Mouse (Mus musculus): ENCODE measurements around the gene Gm20422. TPM values are rescaled to one million over a fixed set of nuclear protein-coding genes. Genes with fewer than 3 reads are reported as not detected.

The Gm20422 gene
- polyA plus RNA-seq, 1 experiment from 2014 or later, result 0.19 TPM

DNA sequence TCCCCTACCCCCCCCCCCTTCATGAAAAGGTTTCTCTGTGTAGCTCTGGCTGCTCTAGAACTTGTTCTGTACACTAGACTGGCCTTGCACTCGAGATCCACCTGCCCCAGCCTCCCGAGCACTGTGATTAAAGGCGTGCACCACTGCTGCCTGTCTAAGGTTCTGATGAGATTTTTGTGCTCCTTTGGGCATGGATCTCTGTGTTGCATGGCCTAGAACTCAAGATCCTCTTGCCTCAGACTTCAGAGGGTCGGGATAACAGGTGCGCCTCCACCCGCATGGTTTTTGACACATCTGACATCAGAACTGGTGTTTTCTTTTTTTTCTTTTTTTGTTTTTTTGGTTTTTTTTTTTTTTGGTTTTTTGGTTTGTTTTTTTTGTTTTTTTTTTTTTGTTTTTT, 29.9 kb upstream of the Gm20422 start:
- Histone ChIP-seq H3K27ac (no peak overlapping the region), H3K36me3 (peaks cover 91% of the 10 kb centered on the region), H3K4me3 (no peak overlapping the region), H3K4me1 (peaks cover 14% of the 10 kb centered on the region), H3K9me3 (replicated peaks) (no peaks in the 10 kb centered on the region), H3K27me3 (ENCODE audit: low read depth, poor library complexity, severe bottlenecking) (no peaks in the 10 kb centered on the region)
- DNase-seq (ENCODE audit: low spot score), result no peak
- WGBS, result 93% methylated on average over 6 of the region's 6 CpGs

GRCm38 (mm10) chr8:69803366-69803765, 28.7 kb upstream of the Gm20422 start:
- peaks cover 99% of the 10 kb centered on the region for H3K36me3 ChIP-seq
- H3K4me1 ChIP-seq, result peaks cover 2% of the 10 kb centered on the region
- no peaks in the 10 kb centered on the region for H3K27me3 ChIP-seq (ENCODE audit: low read depth, poor library complexity, severe bottlenecking)
- H3K27ac ChIP-seq, result no peak overlapping the region
- over 99% methylated on average over 7 of the region's 7 CpGs for WGBS
- DNase-seq (ENCODE audit: low spot score), result no peak
- H3K4me3 ChIP-seq, result no peak overlapping the region
- H3K9me3 ChIP-seq (replicated peaks), result no peaks in the 10 kb centered on the region

DNA sequence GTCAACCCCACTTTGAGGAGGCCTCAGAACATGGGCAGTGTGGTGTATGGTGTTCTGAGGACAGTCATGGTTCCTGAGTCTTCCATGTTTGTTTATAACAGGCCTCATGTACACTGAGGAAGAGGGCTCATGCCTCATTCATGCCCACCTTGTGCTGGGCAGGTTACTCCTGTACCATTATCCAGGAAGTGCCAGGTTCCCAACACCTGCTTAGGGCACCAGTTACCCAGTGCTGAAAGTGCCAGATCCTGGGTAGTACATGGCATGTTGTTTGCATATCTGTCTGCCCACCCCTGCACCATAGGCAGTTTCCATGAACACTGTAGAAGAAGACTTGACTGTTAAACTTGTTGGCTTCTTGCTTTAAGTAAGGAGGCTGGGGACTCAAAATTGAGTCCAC, 27.5 kb upstream of the Gm20422 start:
- no peak overlapping the region for H3K4me3 ChIP-seq
- H3K4me1 ChIP-seq, result no peaks in the 10 kb centered on the region
- H3K27me3 ChIP-seq (ENCODE audit: low read depth, poor library complexity, severe bottlenecking), result no peaks in the 10 kb centered on the region
- no peak for DNase-seq (ENCODE audit: low spot score)
- no peak overlapping the region for H3K27ac ChIP-seq
- H3K36me3 ChIP-seq, result peaks cover 99% of the 10 kb centered on the region
- no peaks in the 10 kb centered on the region for H3K9me3 ChIP-seq (replicated peaks)

GRCm38 (mm10) chr8:69801796-69802195, 27.1 kb upstream of the Gm20422 start:
- no peaks in the 10 kb centered on the region for H3K27me3 ChIP-seq (ENCODE audit: low read depth, poor library complexity, severe bottlenecking)
- H3K4me3 ChIP-seq, result no peak overlapping the region
- peaks cover 99% of the 10 kb centered on the region for H3K36me3 ChIP-seq
- no peaks in the 10 kb centered on the region for H3K9me3 ChIP-seq (replicated peaks)
- H3K27ac ChIP-seq, result no peak overlapping the region
- DNase-seq (ENCODE audit: low spot score), result no peak
- 95% methylated on average over 4 of the region's 4 CpGs for WGBS
- no peaks in the 10 kb centered on the region for H3K4me1 ChIP-seq

DNA sequence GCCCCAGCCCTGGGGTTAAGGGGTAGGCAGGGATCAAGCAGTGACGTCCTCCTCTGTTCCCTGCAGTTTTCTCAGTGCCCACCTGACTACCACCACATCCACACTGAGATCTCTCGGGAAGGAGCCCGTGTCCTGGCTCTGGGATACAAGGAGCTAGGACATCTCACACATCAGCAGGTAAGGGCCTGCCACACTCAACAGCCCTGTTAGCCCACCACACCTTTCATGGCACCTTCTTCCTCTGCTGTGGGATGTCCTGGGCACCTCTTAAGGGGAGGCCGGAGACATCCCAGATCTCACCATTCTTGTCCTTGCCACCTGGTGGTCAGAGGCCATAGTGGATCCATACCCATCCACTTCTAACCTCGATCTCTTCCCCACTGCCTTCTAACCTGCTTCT, 25.3 kb upstream of the Gm20422 start:
- Histone ChIP-seq H3K36me3 (peaks cover 99% of the 10 kb centered on the region), H3K4me3 (no peak overlapping the region), H3K27ac (no peak overlapping the region), H3K9me3 (replicated peaks) (no peaks in the 10 kb centered on the region), H3K27me3 (ENCODE audit: low read depth, poor library complexity, severe bottlenecking) (no peaks in the 10 kb centered on the region), H3K4me1 (no peaks in the 10 kb centered on the region)
- 94% methylated on average over 5 of the region's 5 CpGs for WGBS
- DNase-seq (ENCODE audit: low spot score), result no peak

- Histone ChIP-seq H3K4me3 (no peak overlapping the region), H3K36me3 (peaks cover 100% of the 10 kb centered on the region), H3K9me3 (replicated peaks) (no peaks in the 10 kb centered on the region), H3K27ac (no peak overlapping the region), H3K27me3 (ENCODE audit: low read depth, poor library complexity, severe bottlenecking) (no peaks in the 10 kb centered on the region), H3K4me1 (no peaks in the 10 kb centered on the region)
- DNase-seq (ENCODE audit: low spot score), result no peak
- WGBS, result 95% methylated on average over 8 of the region's 8 CpGs
Measured at GRCm38 (mm10) chr8:69799261-69799660, 24.6 kb upstream of the Gm20422 start.

- Histone ChIP-seq H3K4me3 (no peak overlapping the region), H3K36me3 (peaks cover 100% of the 10 kb centered on the region), H3K9me3 (replicated peaks) (no peaks in the 10 kb centered on the region), H3K27me3 (ENCODE audit: low read depth, poor library complexity, severe bottlenecking) (no peaks in the 10 kb centered on the region), H3K4me1 (peaks cover 6% of the 10 kb centered on the region), H3K27ac (no peak overlapping the region)
- no peak for DNase-seq (ENCODE audit: low spot score)
- 91% methylated on average over 10 of the region's 10 CpGs for WGBS
Measured at GRCm38 (mm10) chr8:69797661-69798060, 23.0 kb upstream of the Gm20422 start.

DNA sequence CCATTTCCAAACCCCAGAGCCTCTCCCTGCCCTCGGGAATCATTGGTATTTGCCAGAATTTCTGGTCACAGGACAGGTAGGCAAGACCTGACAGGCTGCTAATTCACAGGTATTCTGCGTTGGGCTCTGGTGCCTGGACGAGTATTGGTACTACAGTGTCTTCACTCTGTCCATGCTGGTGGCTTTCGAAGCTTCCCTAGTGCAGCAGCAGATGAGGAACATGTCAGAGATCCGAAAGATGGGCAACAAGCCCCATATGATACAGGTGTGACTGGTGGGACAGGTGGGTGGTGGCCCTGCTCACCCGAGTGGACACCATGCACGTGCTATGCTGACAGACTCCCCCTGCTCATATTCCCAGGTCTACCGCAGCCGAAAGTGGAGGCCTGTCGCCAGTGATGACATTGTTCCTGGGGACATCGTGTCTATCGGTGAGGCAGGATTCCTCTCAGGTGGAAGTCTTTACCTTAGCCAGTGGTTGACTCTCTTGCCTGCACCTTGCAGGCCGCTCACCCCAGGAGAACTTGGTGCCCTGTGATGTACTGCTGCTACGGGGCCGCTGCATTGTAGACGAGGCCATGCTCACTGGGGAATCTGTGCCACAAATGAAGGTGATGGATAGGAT, 22.1 kb upstream of the Gm20422 start:
- Histone ChIP-seq H3K9me3 (replicated peaks) (no peaks in the 10 kb centered on the region), H3K27ac (no peak overlapping the region), H3K36me3 (peaks cover 93% of the 10 kb centered on the region), H3K27me3 (ENCODE audit: low read depth, poor library complexity, severe bottlenecking) (no peaks in the 10 kb centered on the region), H3K4me3 (no peak overlapping the region), H3K4me1 (peaks cover 14% of the 10 kb centered on the region)
- 95% methylated on average over 16 of the region's 16 CpGs for WGBS
- no peak for DNase-seq (ENCODE audit: low spot score)

GRCm38 (mm10) chr8:69794901-69795300, 20.2 kb upstream of the Gm20422 start:
- no peaks in the 10 kb centered on the region for H3K9me3 ChIP-seq (replicated peaks)
- no peak for DNase-seq (ENCODE audit: low spot score)
- H3K27ac ChIP-seq, result no peak overlapping the region
- peaks cover 74% of the 10 kb centered on the region for H3K36me3 ChIP-seq
- H3K27me3 ChIP-seq (ENCODE audit: low read depth, poor library complexity, severe bottlenecking), result no peaks in the 10 kb centered on the region
- 98% methylated on average over 6 of the region's 6 CpGs for WGBS
- peaks cover 19% of the 10 kb centered on the region for H3K4me1 ChIP-seq
- H3K4me3 ChIP-seq, result no peak overlapping the region

DNA sequence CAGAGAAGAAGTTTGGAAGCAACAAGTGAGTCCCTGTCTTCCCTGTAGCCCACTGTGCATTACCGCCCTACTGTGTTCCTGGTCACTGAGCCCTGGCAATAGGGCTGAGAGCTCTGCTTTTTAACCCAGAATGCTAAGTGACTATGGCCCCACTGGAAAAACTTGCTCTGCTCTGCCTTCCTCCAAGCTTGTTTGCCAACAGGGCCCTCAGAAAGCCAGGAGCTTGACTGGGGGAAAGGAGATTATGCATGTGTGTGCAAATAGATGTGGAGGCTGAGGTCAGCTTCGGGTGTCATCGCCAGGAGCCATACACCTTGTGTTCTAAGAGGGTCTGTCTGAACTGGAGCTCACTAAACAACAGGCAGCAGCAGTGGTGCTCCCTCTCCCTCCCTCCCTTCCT, 19.4 kb upstream of the Gm20422 start:
- 94% methylated on average over 3 of the region's 3 CpGs for whole genome bisulfite sequencing
- Histone ChIP-seq H3K4me3 (no peak overlapping the region), H3K27ac (no peak overlapping the region), H3K9me3 (replicated peaks) (no peaks in the 10 kb centered on the region), H3K36me3 (peaks cover 66% of the 10 kb centered on the region), H3K27me3 (ENCODE audit: low read depth, poor library complexity, severe bottlenecking) (no peaks in the 10 kb centered on the region), H3K4me1 (peaks cover 23% of the 10 kb centered on the region)
- DNase-seq (ENCODE audit: low spot score), result no peak

DNA sequence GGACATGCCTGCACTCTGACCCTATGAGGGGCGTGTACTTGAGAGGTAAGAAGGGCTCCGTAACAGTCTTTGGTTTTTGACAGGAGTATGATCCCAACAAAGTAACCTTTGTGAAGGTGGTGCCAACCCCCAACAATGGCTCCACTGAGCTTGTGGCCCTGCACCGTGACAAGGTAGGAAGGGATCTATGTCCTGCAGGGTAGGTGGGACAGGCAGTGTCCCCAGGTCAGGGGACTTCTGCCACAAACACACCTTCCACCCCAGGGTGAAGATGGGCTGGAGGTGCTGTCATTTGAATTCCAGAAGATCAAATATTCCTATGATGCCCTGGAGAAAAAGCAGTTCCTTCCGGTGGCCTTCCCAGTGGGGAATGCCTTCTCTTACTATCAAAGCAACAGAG, 19.0 kb upstream of the Gm20422 start:
- H3K9me3 ChIP-seq (replicated peaks), result no peaks in the 10 kb centered on the region
- H3K27me3 ChIP-seq (ENCODE audit: low read depth, poor library complexity, severe bottlenecking), result no peaks in the 10 kb centered on the region
- no peak for DNase-seq (ENCODE audit: low spot score)
- WGBS, result 86% methylated on average over 4 of the region's 4 CpGs
- no peak overlapping the region for H3K4me3 ChIP-seq
- H3K4me1 ChIP-seq, result peaks cover 23% of the 10 kb centered on the region
- no peak overlapping the region for H3K27ac ChIP-seq
- peaks cover 62% of the 10 kb centered on the region for H3K36me3 ChIP-seq

- Histone ChIP-seq H3K4me1 (peaks cover 23% of the 10 kb centered on the region), H3K9me3 (replicated peaks) (no peaks in the 10 kb centered on the region), H3K27me3 (ENCODE audit: low read depth, poor library complexity, severe bottlenecking) (no peaks in the 10 kb centered on the region), H3K36me3 (peaks cover 40% of the 10 kb centered on the region), H3K27ac (peak overlapping the region; percentile 96), H3K4me3 (peak overlapping the region; percentile 100)
- under 1% methylated on average over 48 of the region's 48 CpGs for WGBS
- DNase-seq (ENCODE audit: low spot score), result peak; percentile 76
Measured at GRCm38 (mm10) chr8:69791415-69792068, 16.9 kb upstream of the Gm20422 start.

DNA sequence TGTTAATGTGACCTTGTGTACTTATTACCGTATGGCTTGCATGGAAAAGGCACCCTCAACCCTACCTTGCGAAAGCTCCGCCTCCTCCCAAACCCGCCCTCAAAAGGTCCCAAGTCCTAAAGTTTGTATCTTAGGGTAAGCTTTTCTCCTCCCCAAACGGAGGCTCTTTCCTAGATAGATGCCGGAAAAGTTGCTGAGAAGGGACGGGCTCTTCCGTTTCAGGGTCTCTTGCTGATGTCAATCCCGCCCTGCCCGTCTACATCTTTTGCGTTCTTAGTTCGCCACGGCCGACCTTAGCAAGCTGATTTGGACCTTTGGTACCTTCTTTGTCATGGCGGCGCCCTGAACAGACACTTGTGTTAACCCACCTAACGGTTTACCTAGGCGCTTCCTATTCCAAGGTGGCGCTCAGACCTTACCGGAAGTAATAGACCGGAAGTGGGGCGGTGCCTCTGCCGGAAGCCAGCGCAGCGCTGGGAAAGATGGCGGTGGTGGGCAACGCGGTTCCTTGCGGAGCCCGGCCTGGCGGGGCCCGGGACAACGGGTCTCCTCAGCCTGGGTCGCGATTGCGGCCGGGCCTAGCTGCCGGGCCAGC, 16.2 kb upstream of the Gm20422 start, which contains the start of the genes Atp13a1 and Zfp866:
Atp13a1 (plus strand) TSS at position 391 of the 595 bp plus-strand sequence.
Zfp866 (minus strand) TSS at position 406 of the 595 bp plus-strand sequence.
- H3K4me1 ChIP-seq, result peaks cover 23% of the 10 kb centered on the region
- H3K27me3 ChIP-seq (ENCODE audit: low read depth, poor library complexity, severe bottlenecking), result no peaks in the 10 kb centered on the region
- under 1% methylated on average over 38 of the region's 38 CpGs for WGBS
- H3K4me3 ChIP-seq, result peak within 1 kb of the TSS; percentile 100
- H3K9me3 ChIP-seq (replicated peaks), result no peaks in the 10 kb centered on the region
- H3K27ac ChIP-seq, result peak within 1 kb of the TSS; percentile 96
- peak; percentile 94 for DNase-seq (ENCODE audit: low spot score)
- H3K36me3 ChIP-seq, result peaks cover 34% of the 10 kb centered on the region
